Mouse (Mus musculus): ENCODE results near the gene Tmem236.
"Not testable (repeated sequence)": the region's sequence is repeated elsewhere in the genome, so short reads cannot be mapped to it uniquely, and the experiment has no call there.

Tmem236 gene

DNA sequence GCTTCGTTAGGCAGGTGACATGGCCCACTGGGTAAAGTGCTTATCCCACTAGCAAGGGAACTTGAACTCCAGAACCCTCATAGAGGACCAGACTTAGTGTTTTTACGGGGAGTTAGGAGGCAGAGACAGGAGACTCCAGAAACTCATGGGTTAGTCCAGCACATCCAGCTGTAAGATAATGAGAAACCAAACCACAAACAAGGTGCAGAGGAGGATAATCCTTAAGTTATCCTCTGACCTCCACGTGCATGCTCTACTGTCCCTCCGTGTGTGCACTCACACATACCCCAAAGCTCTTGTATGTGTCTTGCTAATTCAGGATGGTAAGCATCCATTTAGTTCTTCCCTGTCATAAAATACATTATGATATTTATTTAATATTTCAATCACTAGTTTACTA is 17.3 kb downstream of the Tmem236 start:
- no peak for DNase-seq (ENCODE audit: low spot score in 2 of 2)

- no peak for DNase-seq (ENCODE audit: low spot score in 2 of 2)
Observed at GRCm38 (mm10) chr2:14192046-14192445, 17.7 kb downstream of the Tmem236 start.

DNA sequence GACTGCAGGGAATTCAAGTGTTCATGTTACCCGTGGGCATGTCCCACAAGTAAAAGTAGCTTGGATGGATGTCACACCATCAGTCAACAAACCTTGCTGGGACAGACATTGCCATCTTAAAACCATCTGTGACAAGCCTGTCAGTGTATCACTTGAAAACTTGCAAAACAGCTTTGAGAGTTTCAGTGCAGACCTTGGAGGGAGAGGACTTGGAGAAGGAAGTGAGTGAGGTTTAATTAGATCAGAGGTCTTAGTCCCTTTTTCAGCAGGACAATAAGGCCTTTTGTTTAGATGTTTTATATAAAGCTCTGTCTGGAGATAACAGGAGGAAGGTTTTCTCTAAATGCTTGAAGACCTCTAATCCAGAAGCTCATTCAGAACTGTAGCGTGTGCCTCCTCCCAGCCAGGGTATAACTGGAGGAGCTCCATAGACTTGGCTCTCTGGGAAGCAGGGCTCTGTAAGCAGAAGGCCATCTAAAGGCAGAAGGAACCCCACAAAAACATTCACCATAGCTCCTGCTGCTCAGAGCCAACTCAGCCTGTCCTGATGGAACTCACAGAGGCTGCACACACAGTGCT is 24.1 kb downstream of the Tmem236 start:
- not testable (repeated sequence) for DNase-seq (ENCODE audit: low spot score in 2 of 2)

DNA sequence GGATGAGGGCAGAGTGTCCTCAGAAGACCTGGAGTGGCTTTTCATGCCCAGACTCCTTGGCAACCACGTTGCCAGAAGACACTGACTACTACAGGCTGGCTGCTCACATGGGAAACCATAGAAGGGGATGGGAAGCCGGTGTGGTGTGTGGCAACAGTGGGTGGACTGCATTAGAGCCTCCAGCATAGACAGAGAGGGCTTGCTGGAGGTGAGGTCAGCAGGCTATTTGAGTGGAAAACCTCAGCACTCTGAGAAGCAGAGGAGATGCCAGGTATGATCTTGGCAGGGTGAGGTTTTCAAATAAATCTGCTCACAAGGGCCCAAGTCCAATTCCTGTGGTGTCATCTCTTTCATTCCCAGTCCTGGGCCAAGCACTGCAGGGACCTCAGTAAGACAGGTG is 25.3 kb downstream of the Tmem236 start:
- DNase-seq (ENCODE audit: low spot score in 2 of 2) = no peak

- DNase-seq (ENCODE audit: low spot score in 2 of 2) = not testable (repeated sequence)
Observed at GRCm38 (mm10) chr2:14200879-14201445, 26.6 kb downstream of the Tmem236 start.

DNA sequence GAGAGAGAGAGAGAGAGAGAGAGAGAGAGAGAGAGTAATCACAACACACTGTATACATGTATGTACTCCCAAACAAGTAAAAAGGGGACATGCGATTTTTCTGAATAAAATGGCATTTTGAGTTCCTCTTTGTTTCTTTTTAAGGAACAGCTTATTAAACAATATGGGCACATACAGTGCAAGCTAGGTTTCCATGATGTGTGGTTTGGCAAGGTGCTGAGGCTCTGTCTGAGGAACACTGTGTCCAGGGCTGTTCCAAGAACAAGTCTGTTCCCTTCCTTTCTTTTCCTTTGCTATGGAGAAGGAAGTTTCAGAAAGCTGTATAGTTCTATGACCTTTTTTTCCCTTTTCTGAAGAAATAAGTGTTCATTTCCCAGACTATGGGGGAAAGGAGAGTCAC is 30.0 kb downstream of the Tmem236 start:
- DNase-seq (ENCODE audit: low spot score in 2 of 2) = no peak

GRCm38 (mm10) chr2:14206798-14207197 is 32.5 kb downstream of the Tmem236 start:
- DNase-seq (ENCODE audit: low spot score in 2 of 2) = no peak

DNA sequence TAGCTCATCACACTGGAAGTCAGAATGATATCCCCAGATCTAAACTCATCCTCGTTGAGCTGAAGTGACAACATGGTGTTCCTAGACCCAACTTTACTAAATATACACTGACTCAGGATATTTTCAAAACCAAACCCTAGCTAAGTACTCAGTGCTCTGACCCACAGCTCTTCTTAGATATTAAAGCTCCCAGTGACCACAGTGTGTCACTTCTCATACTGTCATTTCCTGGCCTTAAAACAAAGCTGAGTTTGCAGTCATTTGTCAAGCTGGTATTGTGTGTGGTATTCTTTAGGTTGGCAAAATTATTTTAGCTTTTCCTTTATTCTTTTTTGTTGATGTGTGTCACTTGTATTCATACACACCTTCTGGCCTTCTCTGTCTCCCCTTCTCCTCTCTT is 36.4 kb downstream of the Tmem236 start:
- DNase-seq (ENCODE audit: low spot score in 2 of 2) = no peak

GRCm38 (mm10) chr2:14211606-14212005 is 37.3 kb downstream of the Tmem236 start:
- no peak for DNase-seq (ENCODE audit: low spot score in 2 of 2)

- DNase-seq (ENCODE audit: low spot score in 2 of 2) = no peak
Observed at GRCm38 (mm10) chr2:14214764-14215163, 40.4 kb downstream of the Tmem236 start.

- DNase-seq (ENCODE audit: low spot score in 2 of 2) = no peak
Observed at GRCm38 (mm10) chr2:14216653-14217052, 42.3 kb downstream of the Tmem236 start.

DNA sequence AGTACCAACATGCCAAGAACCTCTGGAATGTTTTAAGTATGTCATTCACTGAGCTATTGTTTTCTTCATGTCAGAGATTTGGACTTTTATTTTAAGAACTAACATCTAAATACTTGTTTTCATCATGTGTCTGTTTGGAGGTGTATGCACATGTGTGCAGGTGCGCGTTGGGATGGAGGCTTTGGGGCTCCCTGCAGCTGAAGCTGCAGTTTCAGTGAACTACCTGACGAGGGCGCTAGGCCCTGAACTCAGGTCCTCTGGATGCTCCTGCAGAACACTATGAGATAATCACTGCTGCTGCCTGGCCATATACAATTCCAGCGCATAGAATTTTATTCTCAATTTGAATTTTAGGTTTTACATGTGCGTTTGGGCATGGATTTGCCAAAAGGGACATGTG is 43.8 kb downstream of the Tmem236 start:
- no peak for DNase-seq (ENCODE audit: low spot score in 2 of 2)

DNA sequence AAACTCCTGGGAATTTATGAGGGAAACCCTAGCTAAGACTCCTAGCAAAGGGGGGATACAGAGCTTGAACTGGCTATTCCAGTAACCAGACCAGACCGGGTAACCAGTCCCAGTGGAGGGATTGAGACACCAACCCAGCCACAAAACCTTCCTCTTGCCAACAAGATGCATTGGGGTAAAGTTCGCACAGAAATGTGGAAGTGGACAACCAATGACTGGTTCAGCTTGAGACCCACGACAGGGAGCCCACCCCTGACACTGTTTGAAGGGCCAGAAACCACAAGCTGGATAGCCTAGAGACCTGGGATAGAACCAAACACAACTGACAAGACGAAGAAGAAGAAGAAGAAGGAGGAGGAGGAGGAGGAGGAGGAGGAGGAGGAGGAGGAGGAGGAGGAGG is 50.1 kb downstream of the Tmem236 start:
- no peak for DNase-seq (ENCODE audit: low spot score in 2 of 2)

DNA sequence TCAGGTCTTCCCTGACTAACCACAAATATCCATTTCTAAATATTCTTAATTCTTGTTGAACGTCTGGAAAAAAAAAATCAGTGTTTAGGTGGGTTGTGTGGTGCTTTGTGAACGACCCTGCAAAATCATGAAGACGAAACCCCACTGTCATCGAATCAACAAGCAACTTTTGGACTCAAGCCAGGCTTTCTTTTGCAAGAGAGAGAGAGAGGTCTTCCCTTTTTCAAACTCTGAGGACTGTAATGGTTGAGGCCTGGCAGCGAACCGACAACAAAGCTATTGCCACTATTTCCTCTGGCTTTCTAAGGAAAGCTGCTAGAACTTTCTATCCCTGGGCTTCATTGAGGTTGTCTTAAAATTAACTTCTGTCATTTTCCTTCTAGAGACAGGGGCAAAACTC is 54.2 kb downstream of the Tmem236 start:
- no peak for DNase-seq (ENCODE audit: low spot score in 2 of 2)

DNA sequence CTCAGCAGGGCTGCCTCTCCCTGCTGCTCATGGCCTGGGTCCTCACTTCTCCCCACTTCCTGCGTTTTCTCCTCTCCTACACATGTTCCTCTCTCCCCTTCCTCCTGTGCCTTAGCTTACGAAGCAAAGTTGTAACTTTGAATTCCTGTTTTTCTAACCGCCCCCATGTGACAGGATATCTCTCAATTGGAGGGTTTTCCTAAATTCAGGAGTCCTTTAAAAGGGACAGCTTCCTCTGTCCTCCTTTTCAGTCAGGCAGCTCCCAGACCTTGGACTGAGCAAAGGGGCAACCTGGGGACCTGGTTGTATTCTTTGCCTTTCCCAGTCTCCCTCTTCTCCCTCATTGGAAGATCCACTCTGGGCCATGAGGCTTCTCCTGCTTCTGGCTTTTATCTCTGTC is 54.8 kb downstream of the Tmem236 start, which contains the start of gene Mrc1:
Gene Mrc1 (plus strand): TSS at position 244 of the 400 bp plus-strand sequence.
- DNase-seq (ENCODE audit: low spot score in 2 of 2) = no peak

- DNase-seq (ENCODE audit: low spot score in 2 of 2) = no peak
Observed at GRCm38 (mm10) chr2:14229979-14230378, 55.7 kb downstream of the Tmem236 start.

DNA sequence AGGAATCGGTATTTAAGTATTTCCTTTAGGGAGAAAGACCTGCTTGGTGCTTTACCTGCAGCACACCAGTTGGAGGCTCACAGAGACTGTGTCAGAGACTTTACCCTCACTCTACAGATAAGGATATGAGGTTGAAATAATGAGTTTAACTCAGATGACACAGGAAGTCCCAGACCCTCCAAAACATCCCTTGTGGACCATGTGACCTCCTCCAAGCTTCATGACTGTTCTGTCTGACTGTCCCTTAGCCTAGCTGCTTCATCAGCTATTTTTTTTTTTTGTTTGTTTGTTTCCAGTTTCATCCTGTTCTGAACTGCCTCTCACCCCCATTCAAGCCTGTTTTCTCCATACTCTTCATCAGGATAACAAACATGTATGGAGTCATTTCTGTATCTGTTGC is 58.6 kb downstream of the Tmem236 start:
- no peak for DNase-seq (ENCODE audit: low spot score in 2 of 2)

DNA sequence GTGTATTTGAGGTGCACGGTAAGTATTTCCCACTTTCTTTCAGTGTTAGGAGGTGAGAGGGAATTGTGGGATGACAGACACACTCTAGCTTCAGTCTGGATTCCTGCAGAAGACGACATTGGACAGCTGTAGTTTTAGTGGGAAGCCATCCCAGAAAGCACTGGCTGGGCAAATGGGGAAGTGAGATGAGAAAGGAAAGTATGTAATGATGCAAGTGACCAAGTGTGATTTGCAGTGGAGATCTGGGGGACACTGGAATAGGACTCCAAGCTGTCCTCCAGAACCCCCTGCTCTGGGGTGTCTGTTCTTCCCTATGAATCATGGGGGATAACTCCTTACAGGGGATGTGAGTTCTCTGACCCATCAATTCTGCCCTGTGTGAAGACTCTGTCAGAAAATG is 59.7 kb downstream of the Tmem236 start:
- no peak for DNase-seq (ENCODE audit: low spot score in 2 of 2)

DNA sequence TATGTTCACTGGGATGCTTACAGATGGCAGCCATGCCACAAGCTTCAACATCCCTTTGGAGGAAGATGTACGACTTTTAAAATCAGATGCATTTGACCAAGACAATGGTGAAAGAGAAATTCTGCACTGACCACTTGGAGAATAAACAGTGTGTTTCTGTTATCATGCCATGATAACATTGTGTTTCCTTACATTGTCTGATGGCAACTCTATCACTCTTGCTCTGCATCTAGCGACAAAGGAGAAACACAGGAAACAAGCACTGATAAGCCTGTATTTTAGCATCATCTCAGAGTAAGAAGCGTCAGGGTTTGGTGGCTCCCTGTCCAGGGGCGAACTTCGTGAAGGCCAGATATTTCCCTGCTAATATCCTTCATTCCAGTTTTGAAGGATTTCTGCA is 61.0 kb downstream of the Tmem236 start:
- DNase-seq (ENCODE audit: low spot score in 2 of 2) = no peak

GRCm38 (mm10) chr2:14236920-14237319 is 62.6 kb downstream of the Tmem236 start:
- DNase-seq (ENCODE audit: low spot score in 2 of 2) = no peak

DNA sequence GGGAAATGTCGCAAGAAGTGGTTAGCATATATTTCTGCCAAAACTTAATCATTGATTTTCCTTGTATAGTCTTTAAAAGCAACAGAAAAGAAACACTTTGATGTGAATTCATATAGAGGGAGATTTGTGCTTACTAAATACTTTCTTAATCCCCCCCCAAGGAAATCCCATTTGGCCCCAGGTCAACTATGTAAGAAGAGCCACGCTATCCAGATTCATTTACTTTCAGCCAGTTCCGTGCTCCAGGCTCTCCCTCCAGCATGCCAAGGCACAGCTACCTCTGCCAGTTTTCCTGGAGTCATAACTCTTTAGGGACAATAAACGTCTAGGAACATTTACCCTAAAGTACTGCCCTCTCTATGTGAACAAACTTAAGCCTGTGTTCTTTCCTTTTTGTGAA is 63.4 kb downstream of the Tmem236 start:
- no peak for DNase-seq (ENCODE audit: low spot score in 2 of 2)

DNA sequence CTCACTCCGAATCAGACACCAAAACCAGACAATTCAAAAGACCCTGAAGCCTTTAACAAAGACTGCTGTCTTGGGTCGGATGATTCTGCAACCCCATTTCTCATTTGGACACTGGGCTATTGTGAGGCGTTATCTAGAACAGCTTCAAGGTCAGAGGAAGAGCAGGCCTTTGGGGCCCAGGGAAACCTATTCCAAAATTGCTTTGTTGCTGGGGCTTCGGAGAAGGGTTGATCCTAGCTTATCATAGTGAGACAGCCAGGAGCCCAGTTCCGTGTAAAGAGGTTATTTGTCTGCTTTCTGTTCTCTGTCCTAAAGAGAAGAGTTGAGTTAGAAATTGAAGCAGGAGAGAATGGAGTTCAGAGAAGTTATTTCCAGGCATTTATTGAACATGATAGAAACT is 64.8 kb downstream of the Tmem236 start:
- DNase-seq (ENCODE audit: low spot score in 2 of 2) = no peak

GRCm38 (mm10) chr2:14244157-14244556 is 69.8 kb downstream of the Tmem236 start:
- DNase-seq (ENCODE audit: low spot score in 2 of 2) = no peak

- DNase-seq (ENCODE audit: low spot score in 2 of 2) = no peak
Observed at GRCm38 (mm10) chr2:14244668-14245067, 70.3 kb downstream of the Tmem236 start.
